Mouse (Mus musculus) heart, embryonic 16.5 days (tissue): ENCODE data around the gene Eif4h. TPM values are rescaled to one million over a fixed set of nuclear protein-coding genes. Genes with fewer than 3 reads are reported as not detected.

Source experiments
- ATAC-seq: fragments of 200-750 bp; cut with Nextera tagmentation; replicated peaks from 2 replicates; pipeline ENCODE4 v1.8.0; 2017; ENCODE audit warnings: moderate number of reproducible peaks; ENCODE audit not compliant: insufficient read depth, low FRiP score; ENCODE audit errors: extremely low read depth
- H3K27ac ChIP-seq: fragments of 300-500 bp; sonication (generic); 2 replicates; pipeline ENCODE4 v1.5.1; 2014; ENCODE audit warnings: mild to moderate bottlenecking, low read length, control low read depth, moderate library complexity
- H3K27me3 ChIP-seq: fragments of 300-500 bp; sonication (generic); 2 replicates; pipeline ENCODE4 v1.6.1; 2014; ENCODE audit warnings: low read length, mixed read lengths; ENCODE audit not compliant: control insufficient read depth, insufficient read depth
- H3K36me3 ChIP-seq: fragments of 300-500 bp; sonication (generic); 2 replicates; pipeline ENCODE4 v1.6.1; 2014; ENCODE audit not compliant: control insufficient read depth, insufficient read depth
- H3K4me1 ChIP-seq: fragments of 300-500 bp; sonication (generic); 2 replicates; pipeline ENCODE4 v1.6.1; 2014; ENCODE audit warnings: low read length, mixed read lengths; ENCODE audit not compliant: control insufficient read depth, insufficient read depth
- H3K4me2 ChIP-seq: fragments of 300-500 bp; sonication (generic); 2 replicates; pipeline ENCODE4 v1.6.1; 2014; ENCODE audit warnings: low read depth, mild to moderate bottlenecking, control low read depth, low read length
- H3K4me3 ChIP-seq: fragments of 300-500 bp; sonication (generic); 2 replicates; pipeline ENCODE4 v1.5.1; 2014; ENCODE audit warnings: mild to moderate bottlenecking, control low read depth, low read length
- H3K9ac ChIP-seq: fragments of 300-500 bp; sonication (generic); 2 replicates; pipeline ENCODE4 v1.6.1; 2014; ENCODE audit warnings: low read length, control low read depth
- H3K9me3 ChIP-seq: fragments of 300-500 bp; sonication (generic); replicated peaks from 2 replicates; pipeline ENCODE4 v1.6.1; 2016; ENCODE audit warnings: low read length; ENCODE audit not compliant: control insufficient read depth
- WGBS: fragments of 180-500 bp; shearing (Covaris S2); extraction: QIAGEN DNeasy Blood & Tissue Kit; methylation state at CpG from one replicate; pipeline ENCODE4 v1.1.7; 2014; 5-methylcytosine and 5-hydroxymethylcytosine counted together
- polyA plus RNA-seq: library from polyadenylated mRNA; unstranded; fragments of >200 nt; fragmentation: Nextera tagmentation; extraction: Ambion mirVana; gene quantifications from 2 replicates; pipeline ENCODE4 v1.2.1, GENCODE M21; 2015

Eif4h gene
- polyA plus RNA-seq, 1 experiment from 2014 or later = 358 TPM

- peak overlapping the region; percentile 36; the same call in 1 of the 2 replicates for H3K27ac ChIP-seq
- no peak overlapping the region; the same call in 1 of the 2 replicates for H3K9ac ChIP-seq
- no peaks in the 10 kb centered on the region for H3K27me3 ChIP-seq
- ATAC-seq = no peak
- peaks cover 6% of the 10 kb centered on the region; the same call in 1 of the 2 replicates for H3K36me3 ChIP-seq
- no peak overlapping the region for H3K4me3 ChIP-seq
- 65% methylated on average over 8 of the region's 8 CpGs for WGBS
- no peaks in the 10 kb centered on the region for H3K9me3 ChIP-seq
- no peak overlapping the region for H3K4me2 ChIP-seq
- H3K4me1 ChIP-seq = peaks cover 35% of the 10 kb centered on the region
Observed at GRCm38 (mm10) chr5:134678827-134679546, 39.7 kb upstream of the Eif4h start.

GRCm38 (mm10) chr5:134678031-134678430 is 38.7 kb upstream of the Eif4h start:
- Histone ChIP-seq H3K36me3 (no peaks in the 10 kb centered on the region), H3K4me2 (peak overlapping the region; percentile 80; the same call in 1 of the 2 replicates), H3K4me3 (peak overlapping the region; percentile 26; the same call in 1 of the 2 replicates), H3K4me1 (peaks cover 35% of the 10 kb centered on the region), H3K27ac (peak overlapping the region; percentile 7; the same call in 1 of the 2 replicates), H3K9ac (0 out of 2 replicates have a peak overlapping the region, but pooled peaks have one; percentile 10), H3K9me3 (no peaks in the 10 kb centered on the region), H3K27me3 (no peaks in the 10 kb centered on the region)
- no peak for ATAC-seq
- 79% methylated on average over 3 of the region's 3 CpGs for WGBS

- Histone ChIP-seq H3K27me3 (no peaks in the 10 kb centered on the region), H3K4me1 (peaks cover 35% of the 10 kb centered on the region), H3K9me3 (no peaks in the 10 kb centered on the region), H3K27ac (peak overlapping the region; percentile 85), H3K4me2 (peak overlapping the region; percentile 80), H3K9ac (no peak overlapping the region), H3K4me3 (peak overlapping the region; percentile 2; the same call in 1 of the 2 replicates), H3K36me3 (0 out of 2 replicates have a peak, but pooled peaks cover 2% of the 10 kb centered on the region)
- WGBS = 78% methylated on average over 5 of the region's 5 CpGs
- ATAC-seq = no peak
Observed at GRCm38 (mm10) chr5:134677491-134677890, 38.2 kb upstream of the Eif4h start.

- Histone ChIP-seq H3K4me1 (peaks cover 35% of the 10 kb centered on the region), H3K9me3 (no peaks in the 10 kb centered on the region), H3K27me3 (no peaks in the 10 kb centered on the region), H3K27ac (peak overlapping the region; percentile 85), H3K4me3 (peak overlapping the region; percentile 52), H3K9ac (peak overlapping the region; percentile 69), H3K36me3 (0 out of 2 replicates have a peak, but pooled peaks cover 2% of the 10 kb centered on the region), H3K4me2 (peak overlapping the region; percentile 80)
- WGBS = 1% methylated on average over 14 of the region's 14 CpGs
- ATAC-seq = peak; percentile 83
Observed at GRCm38 (mm10) chr5:134675956-134676759, 36.9 kb upstream of the Eif4h start.

GRCm38 (mm10) chr5:134674977-134675376 is 35.7 kb upstream of the Eif4h start:
- Histone ChIP-seq H3K36me3 (peaks cover 5% of the 10 kb centered on the region; the same call in 1 of the 2 replicates), H3K27ac (peak overlapping the region; percentile 85; the same call in 1 of the 2 replicates), H3K9ac (peak overlapping the region; percentile 22; the same call in 1 of the 2 replicates), H3K4me3 (no peak overlapping the region), H3K27me3 (no peaks in the 10 kb centered on the region), H3K4me2 (no peak overlapping the region), H3K4me1 (peaks cover 24% of the 10 kb centered on the region), H3K9me3 (no peaks in the 10 kb centered on the region)
- 50% methylated on average over 5 of the region's 5 CpGs for WGBS
- no peak for ATAC-seq

GRCm38 (mm10) chr5:134672611-134673010 is 33.3 kb upstream of the Eif4h start:
- no peaks in the 10 kb centered on the region for H3K9me3 ChIP-seq
- H3K36me3 ChIP-seq = peaks cover 9% of the 10 kb centered on the region; the same call in 1 of the 2 replicates
- no peak overlapping the region for H3K27ac ChIP-seq
- H3K4me1 ChIP-seq = peaks cover 22% of the 10 kb centered on the region
- 91% methylated on average over 6 of the region's 6 CpGs for WGBS
- no peak overlapping the region for H3K4me2 ChIP-seq
- no peak overlapping the region for H3K9ac ChIP-seq
- H3K27me3 ChIP-seq = no peaks in the 10 kb centered on the region
- H3K4me3 ChIP-seq = no peak overlapping the region
- ATAC-seq = no peak

GRCm38 (mm10) chr5:134672198-134672516 is 32.9 kb upstream of the Eif4h start:
- Histone ChIP-seq H3K36me3 (peaks cover 9% of the 10 kb centered on the region; the same call in 1 of the 2 replicates), H3K4me2 (no peak overlapping the region), H3K4me3 (no peak overlapping the region), H3K9me3 (no peaks in the 10 kb centered on the region), H3K4me1 (peaks cover 22% of the 10 kb centered on the region), H3K9ac (no peak overlapping the region), H3K27ac (no peak overlapping the region), H3K27me3 (no peaks in the 10 kb centered on the region)
- ATAC-seq = no peak
- WGBS = 74% methylated on average over 1 of the region's 1 CpGs

GRCm38 (mm10) chr5:134671335-134672197 is 32.3 kb upstream of the Eif4h start:
- Histone ChIP-seq H3K9me3 (no peaks in the 10 kb centered on the region), H3K27ac (no peak overlapping the region), H3K4me3 (no peak overlapping the region), H3K36me3 (peaks cover 9% of the 10 kb centered on the region; the same call in 1 of the 2 replicates), H3K4me1 (peaks cover 20% of the 10 kb centered on the region), H3K27me3 (no peaks in the 10 kb centered on the region), H3K9ac (no peak overlapping the region), H3K4me2 (no peak overlapping the region)
- 76% methylated on average over 17 of the region's 17 CpGs for WGBS
- no peak for ATAC-seq
